ENCODE assay signal across 27 mouse cellular contexts in genomic region chr9:78010707-78011106, GRCm38 (mm10). TPM values are rescaled to one million over a fixed set of nuclear protein-coding genes. Genes with fewer than 3 reads are reported as not detected.
DNase-seq lines count a peak whose midpoint lies in the region; ATAC-seq lines count a peak whose summit lies in the region.
"Had no signal": no experiment of that assay in that cellular context is flagged by ENCODE, and none has a peak within 500 bp of the region (broad histone marks: within the 10 kb centered on the region; RNA-seq: fewer than 3 reads in every experiment).

No protein-coding gene starts in this region.

- peak; percentile 82 for DNase-seq in CD4-positive helper T cell, adult 2 months (ENCODE audit: low read depth, low spot score)
- peak; percentile 53 for DNase-seq in CD4-positive, CD25-positive, alpha-beta regulatory T cell, adult 2 months (ENCODE audit: low read depth, low spot score)
- no peak for DNase-seq in ovary, postnatal 10 days (ENCODE audit: low spot score)
- no peak for DNase-seq in layer of hippocampus, postnatal 14 days (ENCODE audit: low spot score in 2 of 2)
- no peak for DNase-seq in right cerebral cortex, postnatal 4 days
- DNase-seq in spleen, postnatal 10 days (ENCODE audit: low spot score in 2 of 2) = no peak
- DNase-seq: adrenal gland, adult 2 months; adrenal gland, postnatal 36 days; B cell, adult 2 months; cerebellum, adult 8-10 months; cerebellum, postnatal 36 days; embryo, embryonic 11 days; heart, adult 2 months; heart, postnatal 14 days; kidney, adult 9 months; kidney, postnatal 14 days; midbrain, embryonic 14.5 days had no signal

- ATAC-seq in common myeloid progenitor, adult 5-6 weeks (replicated peaks; ENCODE audit: low read depth, poor library complexity, severe bottlenecking) = peak; percentile 9; the same call in 1 of the 2 replicates
- ATAC-seq in megakaryocyte progenitor cell, adult 5-6 weeks (replicated peaks; ENCODE audit: poor library complexity) = 0 out of 2 replicates have a peak, but pooled peaks have one; percentile 11
- ATAC-seq: forebrain, embryonic 16.5 days; hindbrain, embryonic 16.5 days; intestine, embryonic 16.5 days had no signal

RNA-seq across cellular contexts. Expression of gene Gcm1, which starts 41.0 kb away (rescaled TPM):
- not detected in 2 replicates for total RNA-seq in common myeloid progenitor, adult 5-6 weeks (2017)
- not detected in 2 replicates for total RNA-seq in megakaryocyte progenitor cell, adult 5-6 weeks (2015)
- not detected in 2 replicates for total RNA-seq in megakaryocyte progenitor cell, adult 5-6 weeks (2017)
- total RNA-seq in layer of hippocampus, postnatal 14 days (2021) = not detected
- total RNA-seq: adrenal gland, adult 2 months; adrenal gland, postnatal 36 days; gastrocnemius, adult 8-10 months; gastrocnemius, postnatal 4 days; heart, adult 2 months; heart, postnatal 14 days; layer of hippocampus, postnatal 25 days; left cerebral cortex, adult 8-10 months; left cerebral cortex, postnatal 36 days had no signal

Comparison
In these comparisons a context has a peak if more than half of its experiments do, and no peak if none do; other contexts are left out.
1. DNase-seq: peak in CD4-positive helper T cell, adult 2 months (single experiment) and CD4-positive, CD25-positive, alpha-beta regulatory T cell, adult 2 months (single experiment); none in ovary, postnatal 10 days (single experiment), layer of hippocampus, postnatal 14 days (0 of 2), right cerebral cortex, postnatal 4 days (single experiment) and spleen, postnatal 10 days (0 of 2).